Comparison of ENCODE assay signal across 9 mouse cellular contexts in the genomic region with DNA sequence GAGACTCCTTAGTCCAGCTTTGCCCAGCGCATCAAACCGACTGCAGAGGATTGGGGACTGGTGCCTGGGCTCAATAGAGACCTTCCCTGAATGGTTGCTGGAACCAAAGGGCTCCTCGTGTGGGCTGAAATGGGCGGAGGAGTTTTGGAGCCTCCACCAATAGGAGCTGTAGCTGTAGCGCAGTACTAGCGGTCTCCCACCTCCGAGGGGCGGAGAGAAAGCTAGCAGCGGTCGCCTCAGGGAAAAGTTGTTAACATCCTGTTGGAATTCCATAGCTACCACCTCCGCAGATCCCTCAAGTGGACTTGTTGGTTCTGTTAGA. TPM values are rescaled to one million over a fixed set of nuclear protein-coding genes. Genes with fewer than 3 reads are reported as not detected.
DNase-seq lines count a peak whose midpoint lies in the region; ATAC-seq and TF ChIP-seq lines count a peak whose summit lies in the region.
"Had no signal": no experiment of that assay in that cellular context is flagged by ENCODE, and none has a peak within 500 bp of the region (broad histone marks: within the 10 kb centered on the region; RNA-seq: fewer than 3 reads in every experiment).

Htr5b (minus strand) TSS at position 67 of the 322 bp plus-strand sequence.

- H3K9ac ChIP-seq in hindbrain, embryonic 12.5 days = no peak within 1 kb of the TSS
- H3K9ac ChIP-seq in liver, embryonic 14.5 days (replicated peaks) = no peak within 1 kb of the TSS
- no peak within 1 kb of the TSS for H3K9ac ChIP-seq in stomach, embryonic 15.5 days

- no peak for TF ChIP-seq CTCF in liver, embryonic 14.5 days (IDR thresholded peaks at IDR 0.05; ENCODE audit: low read depth)

- H3K9me3 ChIP-seq in embryonic facial prominence, embryonic 10.5 days = no peaks in the 10 kb centered on the region
- H3K9me3 ChIP-seq in hindbrain, embryonic 12.5 days (replicated peaks) = no peaks in the 10 kb centered on the region
- H3K9me3 ChIP-seq in liver, embryonic 14.5 days (ENCODE audit: control insufficient read depth, low read length) = no peaks in the 10 kb centered on the region
- no peaks in the 10 kb centered on the region for H3K9me3 ChIP-seq in stomach, embryonic 15.5 days

- no peaks in the 10 kb centered on the region for H3K36me3 ChIP-seq in embryonic facial prominence, embryonic 10.5 days (replicated peaks)
- no peaks in the 10 kb centered on the region for H3K36me3 ChIP-seq in hindbrain, embryonic 12.5 days
- no peaks in the 10 kb centered on the region for H3K36me3 ChIP-seq in liver, embryonic 14.5 days (replicated peaks; ENCODE audit: control insufficient read depth, insufficient read depth, low read depth)
- no peaks in the 10 kb centered on the region for H3K36me3 ChIP-seq in stomach, embryonic 15.5 days

- DNase-seq in layer of hippocampus, adult 18-20 months (ENCODE audit: low spot score in 2 of 2) = peak; percentile 32 to 37
- no peak for DNase-seq in layer of hippocampus, adult 11-12 months (ENCODE audit: low spot score)
- peak; percentile 78 for DNase-seq in embryonic facial prominence, embryonic 10.5 days (ENCODE audit: low spot score)
- DNase-seq in liver, embryonic 14.5 days (ENCODE audit: low read depth in 3 of 3, low spot score in 3 of 3) = no peak
- DNase-seq in gastrocnemius, adult 8-10 months (ENCODE audit: low spot score in 2 of 2) = no peak
- DNase-seq in gastrocnemius, postnatal 36 days = no peak

- H3K27me3 ChIP-seq in embryonic facial prominence, embryonic 10.5 days (replicated peaks; ENCODE audit: low read depth, poor library complexity, severe bottlenecking) = peaks cover 48% of the 10 kb centered on the region
- H3K27me3 ChIP-seq in hindbrain, embryonic 12.5 days = peaks cover 33% of the 10 kb centered on the region
- peaks cover 14% of the 10 kb centered on the region for H3K27me3 ChIP-seq in liver, embryonic 14.5 days (ENCODE audit: control insufficient read depth, insufficient read depth, low read length)
- peaks cover 21% of the 10 kb centered on the region for H3K27me3 ChIP-seq in stomach, embryonic 15.5 days (replicated peaks)

- WGBS in embryonic facial prominence, embryonic 10.5 days = 2% methylated on average over 11 of the region's 11 CpGs
- WGBS in hindbrain, embryonic 12.5 days = 1% methylated on average over 11 of the region's 11 CpGs
- WGBS in liver, embryonic 14.5 days (ENCODE audit: insufficient replicate concordance) = 4% methylated on average over 11 of the region's 11 CpGs
- WGBS in stomach, embryonic 15.5 days = under 1% methylated on average over 11 of the region's 11 CpGs

- H3K4me3 ChIP-seq in embryonic facial prominence, embryonic 10.5 days = peak within 1 kb of the TSS; percentile 57
- peak within 1 kb of the TSS; percentile 28 for H3K4me3 ChIP-seq in hindbrain, embryonic 12.5 days
- no peak within 1 kb of the TSS for H3K4me3 ChIP-seq in liver, embryonic 14.5 days (ENCODE audit: insufficient read depth in 1 of 2, low read depth in 2 of 2, low read length in 2 of 2)
- peak within 1 kb of the TSS; percentile 36 for H3K4me3 ChIP-seq in stomach, embryonic 15.5 days (replicated peaks)
- H3K4me3 ChIP-seq: myocyte had no signal

- intact Hi-C loops in gastrocnemius, postnatal 36 days (cut with DNase I) = no loop called here

- ATAC-seq in hindbrain, embryonic 12.5 days (ENCODE audit: low FRiP score) = peak; percentile 83
- ATAC-seq in liver, embryonic 14.5 days (ENCODE audit: insufficient read depth) = no peak
- ATAC-seq in stomach, embryonic 15.5 days (ENCODE audit: insufficient read depth, low FRiP score, low read depth) = peak; percentile 85

- no peak for TF ChIP-seq EP300 in liver, embryonic 14.5 days (IDR thresholded peaks at IDR 0.05; ENCODE audit: low read depth)

- H3K4me2 ChIP-seq in hindbrain, embryonic 12.5 days (replicated peaks) = peak within 1 kb of the TSS; percentile 55
- H3K4me2 ChIP-seq in liver, embryonic 14.5 days (ENCODE audit: low read depth) = peak within 1 kb of the TSS; percentile 8; the same call in 1 of the 2 replicates
- peak within 1 kb of the TSS; percentile 68 for H3K4me2 ChIP-seq in stomach, embryonic 15.5 days

- peaks cover 16% of the 10 kb centered on the region for H3K4me1 ChIP-seq in embryonic facial prominence, embryonic 10.5 days
- peaks cover 14% of the 10 kb centered on the region for H3K4me1 ChIP-seq in hindbrain, embryonic 12.5 days
- H3K4me1 ChIP-seq in liver, embryonic 14.5 days (replicated peaks; ENCODE audit: control insufficient read depth in 2 of 2, insufficient read depth in 2 of 2, low read length in 1 of 2) = no peaks in the 10 kb centered on the region
- peaks cover 10% of the 10 kb centered on the region for H3K4me1 ChIP-seq in stomach, embryonic 15.5 days

- H3K27ac ChIP-seq in embryonic facial prominence, embryonic 10.5 days (replicated peaks) = no peak within 1 kb of the TSS
- H3K27ac ChIP-seq in hindbrain, embryonic 12.5 days = no peak within 1 kb of the TSS
- H3K27ac ChIP-seq in liver, embryonic 14.5 days = no peak within 1 kb of the TSS
- H3K27ac ChIP-seq in stomach, embryonic 15.5 days = no peak within 1 kb of the TSS

RNA-seq across cellular contexts. Expression of gene Htr5b, which starts in this region (rescaled TPM):
- total RNA-seq in layer of hippocampus, adult 18-20 months (2021) = 1 to 10 TPM; 7.5 to 7.6 TPM
- polyA plus RNA-seq in embryonic facial prominence, embryonic 10.5 days (2016; fragmentation: Nextera tagmentation; extraction: Ambion mirVana) = 0.15 and 0.31 TPM in 2 replicates
- polyA plus RNA-seq in hindbrain, embryonic 12.5 days (2016; fragmentation: Nextera tagmentation; extraction: Ambion mirVana) = not detected in 2 replicates
- polyA plus RNA-seq in liver, embryonic 14.5 days (2012; rRNA removed) = not detected in 2 replicates
- not detected in 2 replicates for polyA plus RNA-seq in liver, embryonic 14.5 days (2014; fragmentation: Nextera tagmentation; extraction: Ambion mirVana)
- 0.32 and 0.48 TPM in 2 replicates for polyA plus RNA-seq in stomach, embryonic 15.5 days (2015; fragmentation: Nextera tagmentation; extraction: Ambion mirVana)
- not detected for total RNA-seq in gastrocnemius, adult 8-10 months (2022)
- total RNA-seq in gastrocnemius, postnatal 36 days (2021) = not detected
- polyA plus RNA-seq: myocyte had no signal

Comparison
In these comparisons a context has a peak if more than half of its experiments do, and no peak if none do; other contexts are left out.
1. RNA of gene Htr5b (total RNA-seq): 7.5 to 7.6 TPM in layer of hippocampus, adult 18-20 months; not detected in gastrocnemius, adult 8-10 months and not detected in gastrocnemius, postnatal 36 days; every median in the first group is over 4 times any median in the second.
2. DNase-seq: peak in layer of hippocampus, adult 18-20 months (2 of 2); none in layer of hippocampus, adult 11-12 months (single experiment), liver, embryonic 14.5 days (0 of 3), gastrocnemius, adult 8-10 months (0 of 2) and gastrocnemius, postnatal 36 days (0 of 2).
3. Peak in DNase-seq and H3K4me3 ChIP-seq in embryonic facial prominence, embryonic 10.5 days; RNA of the gene not detected or under 1 TPM.
4. Peak in ATAC-seq, H3K4me3 ChIP-seq and H3K4me2 ChIP-seq in hindbrain, embryonic 12.5 days; RNA of the gene not detected or under 1 TPM.
5. Peak in ATAC-seq, H3K4me3 ChIP-seq and H3K4me2 ChIP-seq in stomach, embryonic 15.5 days; RNA of the gene not detected or under 1 TPM.
6. H3K4me2 ChIP-seq: peak in every context shown above with its lines; median percentile 68 in stomach, embryonic 15.5 days; 55 in hindbrain, embryonic 12.5 days; 8 in liver, embryonic 14.5 days.